Mouse (Mus musculus) E14TG2a.4 (cell line): ENCODE measurements at regions not wholly inside any gene's neighbourhood (a gene's known extent, or its start where the extent isn't known, plus 50 kb on each side); places are given as distances from the start of the nearest gene placed in this dataset.

Experiments
- CTCF ChIP-seq: conservative IDR thresholded peaks from 2 replicates; pipeline ENCODE4 v1.5.1; 2014; ENCODE audit warnings: low read length
- NANOG ChIP-seq: IDR thresholded peaks from 2 replicates; pipeline ENCODE4 v1.6.1; 2014; ENCODE audit warnings: borderline replicate concordance, low read length, mixed read lengths

GRCm38 (mm10) chr12:106186501-106186900 is 176.5 kb downstream of the Vrk1 start:
- TF ChIP-seq CTCF, result no peak
- TF ChIP-seq NANOG, result no peak
